Mouse (Mus musculus) embryonic fibroblast, embryonic 13.5 days (primary cell): ENCODE data around the gene 4930568D16Rik. TPM values are rescaled to one million over a fixed set of nuclear protein-coding genes. Genes with fewer than 3 reads are reported as not detected.

Experiments
- H3K27ac ChIP-seq: 2 replicates; pipeline ENCODE4 v1.5.1; 2012; ENCODE audit warnings: low read length, control low read depth, inconsistent platforms; ENCODE audit not compliant: insufficient read depth
- H3K4me1 ChIP-seq: 2 replicates; pipeline ENCODE4 v1.6.1; 2011; ENCODE audit warnings: low read length; ENCODE audit not compliant: control insufficient read depth, insufficient read depth
- H3K4me3 ChIP-seq: 2 replicates; pipeline ENCODE4 v1.5.1; 2011; ENCODE audit warnings: mild to moderate bottlenecking, control low read depth, low read length; ENCODE audit not compliant: insufficient read depth
- CTCF ChIP-seq: IDR thresholded peaks from 2 replicates; pipeline ENCODE4 v1.5.1; 2011; ENCODE audit warnings: mild to moderate bottlenecking, control low read depth, low read length, moderate library complexity, borderline replicate concordance; ENCODE audit not compliant: insufficient read depth
- POLR2A ChIP-seq: IDR thresholded peaks from 2 replicates; pipeline ENCODE4 v1.6.1; 2011; ENCODE audit warnings: low read depth, mild to moderate bottlenecking, control low read depth, low read length, moderate library complexity
- polyA plus RNA-seq: library from polyadenylated mRNA; stranded (reverse); fragments of >200 nt; gene quantifications from 2 replicates; pipeline ENCODE4 v1.2.4, GENCODE M21; 2011; ENCODE audit warnings: low read depth; ENCODE audit not compliant: missing spikeins, insufficient read length

The 4930568D16Rik gene
- polyA plus RNA-seq, 1 experiment: not detected

DNA sequence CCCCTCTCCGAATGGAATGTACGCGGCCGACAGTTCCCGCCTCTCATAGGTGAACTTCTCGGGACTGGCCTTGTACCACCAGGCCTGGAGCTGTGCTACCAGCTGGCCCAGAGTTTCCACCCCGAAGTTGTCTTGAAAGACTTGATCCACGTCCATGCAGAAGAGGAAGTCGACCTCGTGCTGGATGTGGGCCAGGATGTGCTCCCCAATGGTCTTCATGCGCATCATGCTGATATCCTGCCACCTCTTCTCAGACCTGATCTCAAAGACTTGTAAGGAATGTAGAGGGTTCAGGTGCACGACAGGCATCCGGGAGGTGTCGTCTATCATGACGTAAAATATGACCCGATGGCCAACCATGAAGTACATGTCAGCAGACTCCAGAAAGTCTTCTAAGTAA, 34.9 kb upstream of the 4930568D16Rik start:
- no peak overlapping the region for H3K4me3 ChIP-seq

DNA sequence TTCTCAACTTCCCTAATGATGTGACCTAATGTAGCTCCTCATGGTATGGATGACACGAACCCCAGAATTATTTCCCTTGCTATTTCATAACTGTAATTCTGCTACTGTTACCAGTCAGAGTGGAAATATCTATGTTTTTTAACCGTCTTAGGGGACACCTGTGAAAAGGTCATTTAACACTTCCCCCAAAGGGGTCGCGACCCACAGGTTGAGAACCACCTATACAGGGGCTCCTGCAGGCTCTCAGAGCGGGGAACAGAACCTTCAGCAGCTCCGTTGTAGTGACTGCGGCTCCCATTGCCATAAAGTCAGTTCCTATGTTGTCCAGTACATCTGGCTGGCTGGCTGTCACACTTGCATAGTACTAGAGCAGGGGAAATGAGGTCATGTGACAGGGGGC, 33.2 kb upstream of the 4930568D16Rik start:
- Histone ChIP-seq H3K4me1 (peaks cover 2% of the 10 kb centered on the region; the same call in 1 of the 2 replicates), H3K4me3 (no peak overlapping the region), H3K27ac (no peak overlapping the region)
- TF ChIP-seq POLR2A: no peak
- TF ChIP-seq CTCF: no peak

More for the DNA sequence above, 34.9 kb upstream of the 4930568D16Rik start:
- Histone ChIP-seq H3K4me1 (peaks cover 2% of the 10 kb centered on the region; the same call in 1 of the 2 replicates), H3K27ac (no peak overlapping the region)
- TF ChIP-seq POLR2A: no peak
- TF ChIP-seq CTCF: no peak

DNA sequence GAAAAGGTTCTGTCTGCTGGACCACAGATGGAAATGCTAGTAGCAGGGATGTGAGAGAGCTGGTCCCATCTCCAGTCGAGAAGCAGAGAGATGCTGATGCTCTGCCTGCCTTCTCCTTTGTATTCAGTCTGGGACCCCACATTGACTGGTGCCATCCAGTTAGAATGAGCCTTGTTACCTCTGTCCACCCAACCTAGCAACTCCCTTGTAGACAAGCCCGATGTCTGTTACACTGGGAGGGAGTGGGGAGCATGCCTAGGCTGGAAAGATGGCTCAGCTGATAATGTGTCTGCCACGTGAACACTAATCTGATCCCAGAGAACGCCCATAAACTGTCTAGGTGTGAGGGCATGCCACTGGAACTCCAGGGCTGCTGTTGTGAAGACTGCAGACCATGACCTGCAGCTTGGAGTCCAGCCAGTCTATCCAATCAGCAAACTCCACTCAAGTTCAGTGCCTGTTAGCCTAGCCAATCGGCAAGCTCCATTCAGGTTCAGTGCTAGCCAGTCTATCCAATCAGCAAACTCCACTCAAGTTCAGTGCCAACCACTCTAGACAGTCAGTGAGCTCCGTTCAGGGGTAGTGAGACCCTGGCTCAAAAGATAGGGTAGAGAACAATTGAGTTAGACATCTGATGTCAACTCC, 30.8 kb upstream of the 4930568D16Rik start:
- no peak overlapping the region for H3K27ac ChIP-seq
- peaks cover 2% of the 10 kb centered on the region; the same call in 1 of the 2 replicates for H3K4me1 ChIP-seq
- TF ChIP-seq CTCF (no peak), POLR2A (no peak)
- no peak overlapping the region for H3K4me3 ChIP-seq

DNA sequence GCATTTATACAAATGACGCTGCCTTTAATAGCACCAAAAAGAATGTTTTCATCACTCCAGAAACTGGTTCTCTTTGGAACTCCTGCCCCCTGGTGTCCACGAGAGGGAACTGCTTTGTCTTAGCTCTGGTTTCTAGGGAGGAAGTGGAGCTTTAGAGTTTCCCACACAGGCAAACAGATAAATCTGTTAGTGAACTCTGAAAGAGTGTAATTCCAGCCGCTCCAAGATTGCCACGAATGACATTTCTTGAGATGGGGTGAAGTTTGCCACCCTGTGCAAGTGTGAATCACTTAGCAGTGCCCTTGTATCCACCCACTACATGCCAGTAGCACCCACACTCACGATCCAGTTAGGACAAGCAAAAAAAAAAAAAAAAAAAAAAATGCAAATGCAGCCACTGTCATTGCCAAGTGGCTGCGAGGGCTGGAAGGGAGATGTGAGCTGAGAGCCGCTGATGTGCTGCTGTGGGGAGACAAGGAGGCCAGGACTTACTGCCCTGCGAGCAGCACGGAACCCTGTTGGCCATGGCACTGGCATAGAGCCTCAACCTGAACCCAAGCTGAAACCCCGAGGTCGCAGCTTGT, 30.2 kb upstream of the 4930568D16Rik start:
- TF ChIP-seq POLR2A (no peak), CTCF (peak; percentile 32; the same call in 1 of the 2 replicates)
- no peak overlapping the region for H3K27ac ChIP-seq
- no peak overlapping the region for H3K4me3 ChIP-seq
- peaks cover 2% of the 10 kb centered on the region; the same call in 1 of the 2 replicates for H3K4me1 ChIP-seq

DNA sequence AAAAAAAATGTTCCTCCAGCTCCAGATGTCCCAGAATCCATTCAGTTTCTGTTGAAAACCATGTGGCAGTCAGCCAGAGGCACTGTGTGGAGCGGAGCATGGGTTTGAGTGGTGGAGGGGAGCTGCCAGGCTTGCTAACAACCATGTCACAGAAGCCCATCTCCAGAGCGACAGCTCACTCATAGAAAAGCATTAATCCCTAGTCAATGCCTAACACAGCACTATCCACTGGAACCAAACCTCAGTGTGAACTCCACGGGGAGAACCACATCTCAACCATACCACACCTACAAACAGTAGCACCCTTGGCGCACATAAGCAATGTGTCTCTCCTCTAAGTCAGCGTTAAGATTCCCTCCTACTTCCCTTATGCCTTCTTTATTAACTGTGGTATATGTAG, 29.6 kb upstream of the 4930568D16Rik start, which contains the start of gene 4930402F06Rik:
TSS of gene 4930402F06Rik (minus strand) at position 80 of the 400 bp plus-strand sequence.
- no peak within 1 kb of the TSS for H3K27ac ChIP-seq
- TF ChIP-seq POLR2A (no peak), CTCF (no peak)
- no peak within 1 kb of the TSS for H3K4me3 ChIP-seq
- peaks cover 2% of the 10 kb centered on the region; the same call in 1 of the 2 replicates for H3K4me1 ChIP-seq

DNA sequence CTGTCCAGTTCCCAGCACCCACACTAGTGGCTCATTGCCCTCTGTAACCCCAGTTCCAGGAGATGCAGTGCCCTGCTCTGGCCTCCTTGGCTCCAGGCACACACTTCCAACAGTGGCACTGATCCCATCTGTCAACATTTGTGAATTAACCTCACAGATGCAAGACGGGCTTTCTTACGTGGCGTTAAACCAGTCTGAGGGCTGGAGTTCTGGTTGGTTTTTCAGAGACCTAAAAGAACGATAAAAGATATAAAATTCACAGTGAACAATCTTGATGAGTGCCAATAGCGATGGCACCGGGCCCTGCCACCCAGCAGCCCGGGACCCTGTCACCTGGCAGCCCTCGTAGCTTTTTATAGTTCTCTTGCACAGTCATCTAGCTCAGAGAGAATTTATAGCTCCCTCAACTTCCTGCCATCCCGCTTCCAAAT, 17.9 kb upstream of the 4930568D16Rik start:
- TF ChIP-seq POLR2A: no peak
- no peak for TF ChIP-seq CTCF
- no peaks in the 10 kb centered on the region for H3K4me1 ChIP-seq

DNA sequence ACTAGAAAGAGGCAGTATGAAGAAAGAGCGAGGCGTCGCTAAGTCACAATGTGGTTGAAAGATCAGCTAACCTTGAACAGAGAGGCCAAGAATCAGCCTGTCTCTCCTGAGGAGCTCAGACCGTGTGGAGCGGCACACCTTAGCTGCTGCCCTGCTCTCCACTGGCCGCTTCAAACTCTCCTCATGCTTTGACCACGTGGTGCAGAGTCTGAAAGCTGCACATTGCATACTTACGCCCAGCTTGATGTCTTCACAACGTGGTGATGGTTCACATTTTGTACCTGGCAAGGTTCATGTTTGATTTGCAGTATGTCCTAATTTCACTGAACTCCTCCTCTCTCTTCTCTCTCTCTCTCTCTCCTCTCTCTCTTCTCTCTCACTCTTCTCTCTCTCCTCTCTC, 11.8 kb upstream of the 4930568D16Rik start:
- no peak overlapping the region for H3K27ac ChIP-seq
- H3K4me3 ChIP-seq: no peak overlapping the region
- peaks cover 2% of the 10 kb centered on the region; the same call in 1 of the 2 replicates for H3K4me1 ChIP-seq
- no peak for TF ChIP-seq POLR2A
- no peak for TF ChIP-seq CTCF

More for the DNA sequence above, 17.9 kb upstream of the 4930568D16Rik start:
- Histone ChIP-seq H3K27ac (no peak overlapping the region), H3K4me3 (no peak overlapping the region)

DNA sequence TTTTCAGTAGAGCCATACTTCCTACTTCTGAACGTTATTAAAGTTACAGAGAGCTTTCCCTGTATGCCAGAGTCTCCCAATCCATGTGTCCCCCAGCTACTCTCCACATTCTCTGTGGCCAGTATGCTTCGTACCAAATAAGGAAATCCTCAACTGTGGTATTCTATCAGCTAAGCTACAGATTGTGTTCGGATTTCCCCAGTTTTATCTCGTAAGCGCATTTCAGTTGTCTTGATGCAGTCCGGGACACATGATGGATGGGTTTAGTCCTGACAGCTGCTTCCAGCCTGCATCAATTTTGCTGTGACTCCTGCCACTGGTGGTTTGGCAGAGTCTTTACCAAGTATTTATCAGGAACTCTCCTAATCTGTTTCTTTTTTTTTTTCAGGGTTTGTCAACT, 10.1 kb upstream of the 4930568D16Rik start:
- no peak for TF ChIP-seq POLR2A
- no peak for TF ChIP-seq CTCF
- H3K4me3 ChIP-seq: no peak overlapping the region
- H3K27ac ChIP-seq: no peak overlapping the region
- H3K4me1 ChIP-seq: peaks cover 2% of the 10 kb centered on the region; the same call in 1 of the 2 replicates

DNA sequence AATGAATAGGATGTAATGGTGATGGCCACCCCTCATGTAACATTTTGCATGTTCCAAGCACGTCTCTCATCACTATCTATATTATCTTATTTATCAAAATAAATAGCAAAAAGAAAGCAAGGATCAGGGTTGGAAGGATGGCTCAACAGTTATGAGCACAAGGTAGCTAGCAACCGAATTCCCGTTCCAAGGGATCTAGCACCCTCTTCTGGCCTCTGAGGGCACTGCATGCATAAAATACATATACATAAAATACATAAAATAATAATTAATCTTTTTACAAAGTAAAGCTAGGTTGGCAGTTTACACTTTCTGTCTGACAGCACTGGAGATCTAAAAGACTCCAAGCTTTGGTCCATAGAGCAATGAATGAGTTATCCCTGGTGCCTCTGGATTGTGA, 5.5 kb upstream of the 4930568D16Rik start:
- H3K4me3 ChIP-seq: no peak overlapping the region
- peaks cover 2% of the 10 kb centered on the region; the same call in 1 of the 2 replicates for H3K4me1 ChIP-seq
- no peak for TF ChIP-seq POLR2A
- peak; percentile 44; the same call in 1 of the 2 replicates for TF ChIP-seq CTCF
- no peak overlapping the region for H3K27ac ChIP-seq

DNA sequence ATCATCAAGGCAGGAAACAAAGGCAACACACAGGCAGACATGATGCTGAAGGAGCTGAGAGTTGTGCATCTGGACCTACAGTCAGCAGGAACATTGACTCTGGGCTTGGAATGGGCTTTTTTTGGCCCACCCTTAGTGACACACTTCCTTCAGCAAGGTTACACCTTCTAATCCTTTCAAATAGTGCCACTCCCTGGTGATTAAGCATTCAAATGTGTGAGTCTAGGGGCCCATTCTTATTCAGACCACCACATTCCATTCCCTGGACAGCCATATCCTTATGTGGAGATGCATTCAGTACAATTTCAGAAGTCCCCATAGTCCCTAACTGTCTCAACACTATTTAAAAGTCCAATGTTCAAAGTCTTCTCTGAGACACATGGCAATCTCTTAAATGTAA, 3.2 kb upstream of the 4930568D16Rik start:
- TF ChIP-seq CTCF (no peak), POLR2A (no peak)

More for the DNA sequence above, 3.2 kb upstream of the 4930568D16Rik start:
- H3K4me3 ChIP-seq: no peak overlapping the region
- H3K27ac ChIP-seq: no peak overlapping the region
- H3K4me1 ChIP-seq: no peaks in the 10 kb centered on the region
